Mouse (Mus musculus) lung, adult 2 months (tissue): ENCODE measurements around the gene Dlec1.

Experiments used
- CTCF ChIP-seq: fragments of 200-500 bp; IDR thresholded peaks from 2 replicates; pipeline ENCODE4 v1.5.1; 2011; ENCODE audit warnings: mild to moderate bottlenecking, low read length, control low read depth; ENCODE audit not compliant: insufficient read depth
- POLR2A ChIP-seq: fragments of 200-500 bp; IDR thresholded peaks from 2 replicates; pipeline ENCODE4 v1.6.1; 2011; ENCODE audit warnings: low read depth, mild to moderate bottlenecking, control low read depth, low read length, borderline replicate concordance; ENCODE audit errors: extremely low read depth

GRCm38 (mm10) chr9:119192202-119192990, 90.1 kb downstream of the Dlec1 start:
- TF ChIP-seq CTCF = peak; percentile 81
- no peak for TF ChIP-seq POLR2A
